Mouse (Mus musculus) CH12.LX (cell line): ENCODE measurements around the gene Naa38.

ENCODE experiments used
- CTCF ChIP-seq, 2 experiments: IDR thresholded peaks in 1 of 2; conservative IDR thresholded peaks in 1 of 2; 2 replicates each; pipeline ENCODE4 v1.5.1; 2011 to 2012; ENCODE audit warnings: low read depth in 2 of 2, low read length in 2 of 2, improper control_type of control experiment in 1 of 2, inconsistent platforms in 1 of 2, mild to moderate bottlenecking in 1 of 2, moderate library complexity in 1 of 2
- HCFC1 ChIP-seq: IDR thresholded peaks from 2 replicates; pipeline ENCODE4 v1.6.1; 2012; ENCODE audit warnings: low read depth, mild to moderate bottlenecking, inconsistent platforms, low read length, improper control_type of control experiment
- JUN ChIP-seq: IDR thresholded peaks from 2 replicates; pipeline ENCODE4 v1.6.1; 2011; ENCODE audit warnings: low read depth, mild to moderate bottlenecking, low read length, improper control_type of control experiment, moderate library complexity; ENCODE audit not compliant: insufficient read depth
- JUND ChIP-seq: conservative IDR thresholded peaks from 2 replicates; pipeline ENCODE4 v1.6.1; 2011; ENCODE audit warnings: low read depth, low read length, improper control_type of control experiment
- MAX ChIP-seq: IDR thresholded peaks from 2 replicates; pipeline ENCODE4 v1.6.1; 2011; ENCODE audit warnings: low read length, improper control_type of control experiment
- NELFE ChIP-seq: IDR thresholded peaks from 2 replicates; pipeline ENCODE4 v1.6.1; 2011; ENCODE audit warnings: low read depth, low read length, improper control_type of control experiment
- POLR2A ChIP-seq: IDR thresholded peaks from 2 replicates; pipeline ENCODE4 v1.6.1; 2011; ENCODE audit warnings: low read depth, mild to moderate bottlenecking, improper control_type of control experiment, low read length
- POLR2AphosphoS2 ChIP-seq: IDR thresholded peaks from 2 replicates; pipeline ENCODE4 v1.6.1; 2011; ENCODE audit warnings: low read depth, low read length, improper control_type of control experiment
- ZKSCAN1 ChIP-seq: IDR thresholded peaks from 2 replicates; pipeline ENCODE4 v1.6.1; 2012; ENCODE audit warnings: low read depth, inconsistent platforms, low read length, improper control_type of control experiment, borderline replicate concordance

DNA sequence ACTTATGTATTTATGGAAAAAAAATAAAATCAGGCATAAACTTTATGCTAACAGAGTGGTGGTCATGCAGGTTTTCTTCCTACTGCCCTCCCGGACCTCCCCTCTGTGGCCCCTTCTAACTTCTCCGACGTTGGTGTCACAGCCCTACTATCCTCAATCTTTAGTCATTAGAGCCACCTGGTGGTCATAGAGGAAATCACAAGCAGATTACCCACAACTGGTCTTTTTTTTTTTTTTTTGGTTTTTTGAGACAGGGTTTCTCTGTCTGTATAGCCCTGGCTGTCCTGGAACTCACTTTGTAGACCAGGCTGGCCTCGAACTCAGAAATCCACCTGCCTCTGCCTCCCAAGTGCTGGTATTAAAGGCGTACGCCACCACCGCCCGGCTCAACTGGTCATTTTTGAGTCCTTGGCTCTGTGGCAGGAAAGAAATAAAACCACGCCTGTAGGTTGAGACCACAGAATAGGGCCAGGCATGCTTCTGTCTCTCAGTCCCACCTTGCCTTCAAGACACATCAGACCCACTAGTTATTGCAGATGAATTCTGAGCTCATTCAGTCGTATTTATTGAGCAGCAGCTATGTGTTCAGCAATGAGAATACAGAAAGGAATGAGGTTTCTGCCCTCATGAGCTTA is 4.8 kb upstream of the Naa38 start:
- TF ChIP-seq CTCF (conservative IDR thresholded peaks at IDR 0.05 in 1 of 2, IDR thresholded peaks at IDR 0.05 in 1 of 2; ENCODE audit: low read depth in 2 of 2, low read length in 2 of 2) (peak; percentile 54 to 95), POLR2AphosphoS2 (peak; percentile 72; the same call in 1 of the 2 replicates), MAX (no peak), JUN (no peak), ZKSCAN1 (no peak), NELFE (no peak), HCFC1 (no peak), POLR2A (no peak), JUND (no peak)
